ENCODE assay signal across 17 mouse cellular contexts in the genomic region with DNA sequence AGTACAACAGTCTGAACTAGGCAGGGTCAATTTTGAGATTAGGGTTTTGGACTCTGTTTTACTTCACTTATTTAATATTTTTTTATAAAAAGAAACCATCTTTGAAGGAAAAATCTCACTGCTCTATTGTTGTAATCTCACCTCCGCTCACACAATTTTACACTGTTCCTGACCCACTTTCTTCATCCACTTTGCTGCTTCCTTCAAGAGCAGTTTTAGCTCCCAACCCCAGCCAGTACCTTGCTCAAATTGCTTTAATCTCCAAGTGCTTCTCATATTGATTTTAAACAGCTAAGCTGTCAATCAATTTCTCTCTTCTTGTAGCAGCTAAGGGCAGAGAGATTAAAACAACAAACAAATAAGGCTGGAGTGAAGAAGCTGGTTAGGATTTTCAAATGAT.
"Had no signal": no experiment of that assay in that cellular context is flagged by ENCODE, and none has a peak within 500 bp of the region (broad histone marks: within the 10 kb centered on the region; RNA-seq: fewer than 3 reads in every experiment).

No protein-coding gene starts in this region.

- DNase-seq: left cerebral cortex, postnatal 4 days; liver; liver, embryonic 13.5 days; liver, postnatal 0 days; lung, adult 18-20 months; lung, adult 2 months; lung, embryonic 14.5 days; lung, postnatal 10 days; lung, postnatal 14 days; lung, postnatal 36 days; lung, postnatal 4 days; midbrain, embryonic 14.5 days had no signal

- ATAC-seq: liver, embryonic 12.5 days; liver, postnatal 0 days; lung, postnatal 0 days; midbrain, embryonic 13.5 days; midbrain, embryonic 15.5 days; midbrain, embryonic 16.5 days had no signal
